Mouse (Mus musculus) layer of hippocampus, adult 18-20 months (tissue): ENCODE results near the gene Zbtb2. TPM values are rescaled to one million over a fixed set of nuclear protein-coding genes. Genes with fewer than 3 reads are reported as not detected.

Experiments
- DNase-seq, 2 experiments: peaks; one replicate each; pipeline ENCODE4 v3.0.0; 2022; ENCODE audit warnings: low spot score in 2 of 2
- total RNA-seq, 2 experiments: library from RNA; stranded (reverse); gene quantifications; 2 replicates each; pipeline ENCODE4 v1.2.3; 2021

Zbtb2 gene
- total RNA-seq, 2 experiments from 2014 or later: 15.0 to 15.3 TPM

DNA sequence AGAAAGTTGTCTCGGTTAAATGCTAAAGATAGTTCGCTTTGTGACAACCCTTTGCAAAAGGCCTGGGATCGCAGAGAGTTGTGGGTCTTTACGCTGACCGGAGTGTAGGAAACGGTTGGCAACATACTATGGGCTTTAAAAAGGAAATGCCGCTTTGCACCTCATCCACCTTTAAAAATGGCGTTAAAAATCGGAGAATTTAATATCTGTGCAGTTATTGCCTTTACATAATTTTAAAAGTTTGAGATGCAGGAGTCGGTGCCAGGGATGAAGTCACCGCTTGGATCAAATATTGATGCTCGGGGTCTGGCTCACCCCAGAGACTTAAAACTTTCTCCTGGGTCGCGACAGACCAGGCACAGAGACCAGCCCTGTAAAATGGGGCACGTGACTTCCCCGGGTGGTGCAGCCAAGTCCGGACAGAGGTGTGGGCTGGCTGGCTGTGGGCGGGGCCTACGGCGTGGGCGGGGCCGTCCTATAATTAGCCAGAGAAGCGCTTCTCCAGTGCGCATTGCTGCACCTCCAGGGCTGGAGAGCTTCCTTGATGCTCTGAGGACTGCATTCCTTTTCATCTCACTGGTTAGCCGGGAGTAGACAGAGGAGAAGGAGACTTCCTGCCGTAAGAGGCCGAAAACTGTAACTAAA, 53.7 kb downstream of the Zbtb2 start:
- peak in 1 of 2 experiments; percentile 52 for DNase-seq

GRCm38 (mm10) chr10:4333319-4333718, 54.6 kb downstream of the Zbtb2 start:
- peak in 1 of 2 experiments; percentile 64 for DNase-seq

DNA sequence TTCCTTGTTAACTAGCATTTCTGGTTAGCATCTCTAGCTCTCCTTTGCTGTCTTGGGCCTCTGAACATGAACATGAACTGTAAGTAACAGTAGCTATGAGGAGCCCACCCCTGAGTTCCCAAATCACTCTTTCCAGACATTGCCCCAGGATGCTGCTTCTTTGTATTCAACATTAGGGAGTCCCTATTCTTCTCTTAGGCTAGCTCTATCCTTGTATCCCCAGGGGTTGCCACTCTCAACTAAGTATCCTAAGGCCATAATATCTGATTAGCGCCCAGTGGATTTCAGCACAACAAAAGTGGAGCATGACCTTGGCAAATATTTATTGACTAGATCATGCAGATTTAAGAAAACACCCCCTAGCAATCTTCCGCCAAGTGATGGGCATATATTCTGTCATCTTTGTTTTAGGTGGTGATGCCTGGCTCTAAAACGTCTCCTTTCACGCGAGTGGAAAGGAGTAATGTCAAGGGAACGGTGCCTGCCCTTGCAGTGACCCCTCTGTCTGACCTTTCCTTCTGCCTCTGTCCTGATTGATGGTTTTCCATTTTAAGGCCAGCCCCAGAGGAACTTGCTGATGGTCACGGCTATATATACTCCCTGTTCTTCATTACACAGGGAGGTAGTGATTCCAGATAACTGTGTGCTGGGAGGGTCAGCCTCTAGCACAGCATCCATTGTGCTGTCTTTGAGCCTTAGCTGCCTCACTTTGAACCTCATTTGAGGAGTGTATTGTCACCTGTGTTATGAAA, 55.5 kb downstream of the Zbtb2 start:
- no peak for DNase-seq

GRCm38 (mm10) chr10:4327716-4328115, 60.2 kb downstream of the Zbtb2 start:
- DNase-seq: no peak

DNA sequence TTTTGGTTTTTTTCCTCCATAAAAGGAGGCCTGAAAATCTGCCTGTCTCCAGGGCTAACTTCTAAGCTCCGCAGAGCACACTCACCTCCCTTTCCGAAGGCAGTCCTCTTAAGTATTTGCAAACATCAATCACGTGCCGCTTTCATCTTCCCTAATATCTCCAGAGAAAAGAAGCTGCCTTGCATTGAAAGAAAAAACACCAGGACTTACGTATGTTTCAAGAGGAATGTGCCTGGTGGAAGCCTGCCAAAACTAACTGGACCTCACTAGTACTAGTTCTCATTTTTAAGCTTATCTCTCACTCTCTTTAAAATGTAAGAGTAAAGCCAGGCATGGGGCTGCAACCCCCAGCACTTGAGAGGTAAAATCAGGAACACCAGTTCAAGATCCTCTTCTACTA, 62.3 kb downstream of the Zbtb2 start:
- DNase-seq: no peak

DNA sequence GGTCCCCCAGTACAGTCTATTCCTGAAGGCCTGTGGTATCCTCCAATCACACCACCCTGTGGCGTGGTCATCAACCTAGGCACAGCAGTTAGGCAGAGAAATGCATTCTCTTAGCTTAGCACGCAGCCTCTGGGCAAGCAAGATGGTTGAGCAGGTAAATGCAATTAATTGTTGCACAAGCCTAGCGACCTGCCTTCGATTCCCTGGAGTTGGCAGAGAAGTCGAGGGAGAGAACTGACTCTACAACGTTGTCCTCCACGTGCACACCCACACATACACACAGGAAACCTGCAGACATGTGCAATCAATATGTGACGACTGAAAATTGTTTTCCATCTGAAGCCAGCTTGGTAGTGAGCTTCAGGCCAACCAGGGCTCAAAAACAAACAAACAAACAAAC, 64.0 kb downstream of the Zbtb2 start:
- no peak for DNase-seq

Other genes with a start within 250 kb of the Zbtb2 start
- 10 to 100 TPM; 12.1 TPM for gene Akap12, start 121.7 kb downstream of the Zbtb2 start, total RNA-seq
- 10 to 100 TPM; 28.3 to 37.2 TPM for gene Rmnd1, start 44.3 kb upstream of the Zbtb2 start, total RNA-seq
- 10 to 100 TPM; 25.2 to 25.6 TPM for gene Armt1, start 44.4 kb upstream of the Zbtb2 start, total RNA-seq
- gene Ccdc170, start 94.4 kb upstream of the Zbtb2 start, total RNA-seq: 1 to 10 TPM in 1 of 2 experiments, under 1 TPM in 1; 0.67 to 1.0 TPM
- 1 to 10 TPM; 3.4 to 4.5 TPM for gene Esr1, start 223.5 kb upstream of the Zbtb2 start, total RNA-seq